Mouse (Mus musculus): ENCODE data around the gene St14.
"Not testable (repeated sequence)": the region's sequence is repeated elsewhere in the genome, so short reads cannot be mapped to it uniquely, and the experiment has no call there.

St14 gene

DNA sequence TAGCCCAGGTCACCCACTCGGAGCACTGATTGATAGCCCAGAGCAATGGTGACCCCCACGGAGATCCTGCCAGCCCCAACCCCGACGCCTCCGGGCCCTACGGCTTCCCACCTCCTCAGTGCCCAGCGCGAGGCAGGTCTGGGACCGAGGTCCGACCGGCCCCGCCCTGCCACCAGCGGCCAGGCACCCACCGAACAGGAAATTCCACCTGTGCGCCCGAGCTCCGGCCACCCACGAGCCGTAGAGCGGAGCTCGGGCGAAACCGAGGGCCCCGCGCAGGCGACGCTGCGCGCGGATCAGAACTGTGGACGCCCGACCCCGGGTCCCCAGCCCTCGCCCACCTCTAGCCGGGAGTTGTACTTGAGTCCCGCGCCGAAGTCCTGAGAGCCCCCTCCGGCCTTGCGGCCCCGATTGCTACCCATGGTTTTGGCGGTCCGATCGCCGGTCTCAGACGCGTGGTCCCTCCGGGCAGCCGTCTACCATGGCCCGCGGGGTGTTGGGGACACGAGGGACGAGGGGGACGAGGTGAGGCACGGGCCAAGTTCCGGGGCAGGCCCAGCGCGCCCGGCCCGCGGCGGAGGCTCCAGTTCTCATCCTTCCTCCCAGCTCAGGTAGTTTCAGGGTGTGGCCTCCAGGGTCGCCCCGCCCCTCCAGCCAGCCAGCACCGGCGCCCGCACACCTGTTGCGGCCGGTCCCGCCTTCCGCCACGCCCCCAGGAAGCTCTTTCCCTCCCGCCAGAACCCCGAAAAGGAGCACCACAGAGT, at the start of gene St14:
TSS of gene St14 (minus strand) at position 649 of the 764 bp plus-strand sequence.
- DNase-seq = peak; percentile 75 to 85

DNA sequence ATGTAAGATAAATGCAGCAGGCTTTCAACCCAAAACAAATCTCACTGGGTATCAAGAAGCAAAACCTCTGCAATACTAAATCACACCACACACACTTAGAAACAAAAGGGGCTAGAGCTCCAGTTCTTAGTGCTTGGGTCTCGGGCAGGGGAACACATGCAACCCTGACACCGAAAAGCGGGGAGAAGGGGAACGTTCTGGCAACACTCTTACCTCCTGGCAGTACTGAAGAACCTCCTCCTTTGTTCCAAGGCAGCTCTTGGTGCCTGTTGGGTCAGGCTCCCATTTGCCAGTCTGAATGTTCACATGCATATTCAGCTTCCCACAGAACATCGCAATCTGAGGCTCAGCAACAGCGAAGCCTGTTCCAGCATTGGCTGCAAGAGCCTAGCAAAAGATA, 46.0 kb upstream of the St14 start:
- DNase-seq = no peak

DNA sequence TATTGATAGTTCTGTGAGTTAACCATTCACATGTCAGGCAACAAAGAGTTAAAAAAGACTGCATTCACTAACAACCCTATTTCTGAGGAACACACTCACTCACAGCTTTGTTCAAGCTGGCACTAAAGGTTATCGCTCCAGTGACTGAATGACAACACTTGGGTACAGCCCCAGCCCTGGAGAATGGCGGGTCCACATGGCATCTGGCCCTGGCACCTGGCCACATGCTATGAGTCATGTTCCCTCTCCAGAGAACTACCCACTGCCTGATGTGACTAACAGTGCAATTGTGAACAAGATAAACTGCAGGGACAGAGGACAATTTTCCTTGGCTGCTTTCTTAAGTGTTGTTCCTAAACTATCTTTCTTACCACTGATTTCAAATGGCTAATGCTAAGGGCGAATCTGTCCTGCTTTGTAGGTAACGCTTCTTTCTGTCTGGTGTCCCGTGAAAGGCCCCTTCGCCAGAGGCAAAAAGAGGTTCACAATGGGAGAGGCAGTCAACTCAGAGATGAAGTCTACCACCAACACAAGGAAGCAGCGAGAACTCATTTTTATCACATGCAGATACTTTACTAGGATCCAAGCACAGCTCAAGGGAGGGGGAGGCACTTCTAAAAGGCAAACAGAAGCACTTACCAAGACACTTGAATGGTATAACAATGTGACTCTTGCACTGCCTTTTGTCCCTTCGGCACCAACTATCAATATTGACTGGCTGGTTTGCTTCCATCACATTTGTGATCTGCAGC, 44.9 kb upstream of the St14 start:
- DNase-seq = peak; percentile 59 to 72

DNA sequence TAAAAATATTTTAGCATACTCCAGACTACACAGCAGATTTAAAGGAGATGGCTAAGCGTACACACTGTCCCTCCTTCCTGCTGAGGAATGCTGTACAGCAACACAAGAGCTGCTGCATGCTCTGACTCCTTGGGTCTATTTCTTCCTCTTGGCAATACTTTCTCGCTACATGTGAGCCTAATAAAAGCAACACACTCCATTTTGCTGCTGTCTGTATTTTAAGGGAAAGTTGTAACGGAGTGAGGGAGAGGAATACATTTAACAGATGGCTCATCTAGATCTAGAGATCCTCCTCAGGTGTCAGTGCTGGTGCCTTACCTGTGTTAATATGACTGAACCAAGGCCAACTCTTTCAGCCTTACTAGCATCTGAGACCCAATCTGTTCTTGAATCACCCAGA, 44.3 kb upstream of the St14 start:
- DNase-seq = no peak

DNA sequence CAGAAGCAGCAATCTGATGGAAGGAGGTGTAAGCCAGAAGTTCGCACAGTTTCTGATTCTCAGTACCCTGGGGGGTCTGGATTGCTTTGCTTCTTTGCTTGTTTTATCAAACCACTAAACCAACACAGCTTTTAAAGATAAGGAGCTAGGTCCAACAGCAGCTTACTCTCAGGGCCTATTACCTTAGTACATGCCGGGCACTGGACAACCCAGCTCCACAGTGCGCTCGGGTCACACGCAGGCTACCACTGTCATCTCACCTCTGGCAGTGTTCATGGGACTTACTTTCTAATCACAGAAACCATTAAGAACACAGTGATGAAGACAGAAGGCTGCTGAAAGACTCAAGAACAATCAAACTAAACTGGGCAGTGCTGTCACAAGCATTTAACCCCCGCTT, 43.7 kb upstream of the St14 start:
- no peak for DNase-seq

DNA sequence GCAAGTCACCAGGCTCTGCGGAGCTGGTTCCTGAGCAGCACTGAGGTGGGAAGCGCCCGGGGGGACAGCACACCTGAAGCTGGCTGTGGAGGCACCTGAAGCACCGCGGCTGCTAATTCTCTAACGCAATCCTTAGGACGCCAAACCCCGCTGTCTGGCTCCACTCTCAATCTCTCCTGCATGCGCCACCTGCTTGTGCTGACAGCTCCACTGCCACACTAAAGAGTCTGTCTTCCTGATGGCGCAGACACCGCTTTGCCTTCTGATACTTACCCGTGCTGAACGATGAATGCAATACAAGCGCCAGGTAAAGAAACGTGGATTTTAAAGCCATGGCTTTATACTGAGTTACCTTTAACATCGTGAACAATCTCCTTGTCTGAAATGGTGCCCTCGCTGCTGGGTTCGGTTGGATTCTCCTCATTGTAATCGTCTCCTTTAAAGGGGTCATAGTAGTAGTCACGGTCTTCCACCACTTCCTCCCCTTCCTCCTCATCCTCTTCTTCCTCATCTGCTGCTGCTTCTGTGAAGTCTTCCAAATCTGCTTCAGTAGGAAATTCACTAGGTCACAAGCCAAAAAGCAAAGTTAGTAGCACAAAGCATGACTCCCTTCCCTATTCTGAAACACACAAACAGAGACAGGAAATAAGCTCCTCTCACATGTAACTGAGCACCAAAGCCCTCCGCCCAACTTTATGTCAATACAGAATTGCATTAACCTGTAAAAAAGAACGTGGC, 36.9 kb upstream of the St14 start:
- DNase-seq = no peak

DNA sequence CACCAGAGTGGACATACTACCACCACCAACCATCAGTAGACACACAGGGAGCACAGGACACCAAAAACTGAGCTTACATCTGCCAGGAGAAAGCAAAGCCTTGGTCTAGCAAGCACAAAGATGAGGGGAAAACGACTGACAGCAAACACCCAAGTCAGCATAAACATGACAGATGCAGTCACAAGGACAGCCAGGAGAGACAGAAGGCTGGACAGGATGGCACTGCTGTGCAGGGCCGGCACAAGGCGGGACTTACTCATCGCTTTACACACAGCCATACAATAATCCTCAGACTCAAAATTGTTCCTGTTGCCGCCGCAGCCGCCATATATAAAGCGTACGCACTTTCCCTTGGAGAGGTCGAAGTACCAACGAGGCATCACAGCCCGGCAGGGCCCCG, 35.7 kb upstream of the St14 start:
- DNase-seq = no peak

DNA sequence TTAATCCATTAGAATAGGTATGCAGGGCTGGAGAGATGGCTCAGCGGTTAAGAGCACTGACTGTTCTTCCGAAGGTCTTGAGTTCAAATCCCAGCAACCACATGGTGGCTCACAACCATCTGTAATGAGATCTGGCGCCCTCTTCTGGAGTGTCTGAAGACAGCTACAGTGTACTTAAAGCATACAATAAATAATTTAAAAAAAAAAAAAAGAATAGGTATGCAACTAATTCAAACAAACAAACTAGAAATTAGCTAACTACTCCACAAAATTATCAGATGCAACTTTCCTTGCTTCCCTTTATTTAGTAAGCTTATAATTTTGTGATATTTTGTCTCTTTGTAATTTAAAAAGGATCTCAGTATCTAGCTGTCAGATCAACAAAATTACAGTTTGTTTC, 33.9 kb upstream of the St14 start:
- not testable (repeated sequence) for DNase-seq

DNA sequence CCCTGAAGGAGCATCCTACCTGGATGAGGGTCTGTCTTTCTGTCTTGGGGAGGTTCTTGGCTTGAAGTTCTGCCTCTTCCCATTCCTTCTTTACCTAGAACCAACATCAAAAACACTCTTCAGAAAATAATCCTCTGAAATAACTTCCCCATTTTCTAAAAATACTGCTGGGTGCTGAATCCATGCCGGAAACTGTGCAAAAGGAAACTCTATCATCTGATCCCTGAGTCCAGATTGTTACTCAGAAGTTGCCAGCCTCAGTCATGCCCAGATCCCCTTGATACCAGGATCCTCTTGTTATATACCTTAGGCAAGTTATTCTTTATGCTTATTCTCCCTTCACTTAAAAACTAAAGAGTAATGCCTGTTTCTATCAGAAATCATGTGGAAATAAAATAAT, 31.7 kb upstream of the St14 start:
- DNase-seq = no peak

DNA sequence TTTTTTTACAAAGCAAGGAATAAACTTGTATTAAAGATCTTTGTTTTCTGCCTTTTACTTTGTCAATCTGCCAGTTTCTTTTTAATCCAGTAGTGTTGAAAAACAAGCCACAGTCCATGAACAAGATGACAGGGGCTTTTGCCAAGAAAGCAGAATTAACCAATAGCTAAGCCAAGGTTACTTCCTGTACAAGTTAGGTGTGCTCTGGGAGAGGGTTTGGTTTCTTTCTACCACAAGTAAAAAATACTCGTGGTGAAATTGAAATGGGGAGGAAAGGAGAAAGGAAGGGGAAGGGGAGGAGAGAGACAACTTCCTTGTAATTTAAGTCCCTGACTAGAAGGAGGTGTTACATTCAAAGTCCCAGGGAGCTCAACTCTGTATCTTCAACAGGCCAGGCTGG, 31.3 kb upstream of the St14 start:
- no peak for DNase-seq

DNA sequence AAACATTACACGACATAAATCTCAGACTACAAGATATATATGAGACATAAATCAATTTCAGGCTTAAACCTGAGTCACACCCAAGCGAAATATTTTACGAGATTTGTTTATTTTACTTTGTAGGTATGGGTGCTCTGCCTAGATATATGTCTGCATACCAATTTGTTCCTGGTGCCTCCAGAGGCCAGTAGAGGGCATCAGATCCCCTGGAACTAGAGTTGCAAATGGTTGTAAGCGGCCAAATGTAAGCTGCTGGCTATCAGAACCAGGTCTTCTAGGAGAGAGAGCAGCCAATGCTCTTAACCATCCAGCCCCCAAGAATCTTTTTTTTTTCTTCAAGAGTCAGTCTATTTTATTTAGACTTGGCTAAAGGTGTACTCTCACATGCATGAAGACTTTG, 28.3 kb upstream of the St14 start:
- peak in 1 of 2 experiments; percentile 33 for DNase-seq

DNA sequence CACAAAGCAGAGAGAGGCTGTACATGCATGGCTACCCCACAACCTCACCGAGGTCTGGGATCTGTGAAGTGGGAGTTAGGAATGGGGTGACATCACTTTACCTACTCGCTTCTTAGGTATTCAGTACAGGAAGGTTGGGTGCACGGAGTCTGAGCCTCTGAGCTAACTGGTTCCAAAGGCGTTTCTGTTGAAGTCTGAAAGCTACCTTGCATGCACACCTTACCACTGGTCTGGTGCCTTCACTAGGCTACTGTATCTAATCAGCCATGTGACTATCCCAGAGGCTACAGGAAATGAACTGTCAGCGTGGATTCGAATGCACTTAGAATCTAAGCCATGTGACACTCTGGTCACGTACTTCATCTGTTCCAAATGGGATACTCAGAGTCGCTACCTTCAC, 24.9 kb upstream of the St14 start:
- DNase-seq = no peak

DNA sequence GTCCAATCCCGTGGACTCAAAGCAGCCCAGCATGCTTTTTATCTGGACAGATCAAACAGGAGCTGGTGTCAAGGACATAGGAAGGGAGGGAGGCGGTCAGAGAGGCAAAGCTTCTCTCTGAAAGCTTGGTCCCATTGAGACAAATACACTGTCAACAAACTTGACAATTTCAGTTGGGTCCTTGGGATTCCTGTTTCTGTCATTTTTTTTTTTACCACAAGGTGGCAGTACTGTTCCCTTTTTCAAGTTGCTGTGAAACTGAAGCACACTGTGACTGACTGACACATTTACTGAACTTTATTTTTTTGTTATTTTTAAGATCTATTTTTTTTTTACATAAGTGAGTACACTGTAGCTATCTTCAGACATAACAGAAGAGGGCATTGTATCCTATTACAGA, 19.4 kb upstream of the St14 start:
- DNase-seq = no peak

DNA sequence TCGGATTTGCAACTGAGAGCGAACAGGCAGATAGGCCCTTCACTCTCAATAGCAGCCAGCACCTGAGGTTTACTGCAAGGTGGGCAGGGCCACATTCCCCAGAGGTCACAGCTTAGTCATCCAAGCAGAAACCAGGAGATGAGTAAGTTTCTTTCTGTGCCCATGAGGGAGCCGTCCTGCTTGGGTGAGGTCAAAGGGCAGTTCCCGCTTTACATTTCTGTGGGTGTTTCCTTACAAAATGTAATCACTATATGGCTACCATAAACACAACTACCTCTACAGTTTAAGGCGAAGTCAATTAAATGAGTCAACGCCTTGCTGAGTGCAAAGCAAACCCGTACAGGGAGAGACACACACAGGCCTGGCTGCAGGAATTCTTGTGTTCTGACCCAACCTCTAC, 16.5 kb upstream of the St14 start:
- no peak for DNase-seq

DNA sequence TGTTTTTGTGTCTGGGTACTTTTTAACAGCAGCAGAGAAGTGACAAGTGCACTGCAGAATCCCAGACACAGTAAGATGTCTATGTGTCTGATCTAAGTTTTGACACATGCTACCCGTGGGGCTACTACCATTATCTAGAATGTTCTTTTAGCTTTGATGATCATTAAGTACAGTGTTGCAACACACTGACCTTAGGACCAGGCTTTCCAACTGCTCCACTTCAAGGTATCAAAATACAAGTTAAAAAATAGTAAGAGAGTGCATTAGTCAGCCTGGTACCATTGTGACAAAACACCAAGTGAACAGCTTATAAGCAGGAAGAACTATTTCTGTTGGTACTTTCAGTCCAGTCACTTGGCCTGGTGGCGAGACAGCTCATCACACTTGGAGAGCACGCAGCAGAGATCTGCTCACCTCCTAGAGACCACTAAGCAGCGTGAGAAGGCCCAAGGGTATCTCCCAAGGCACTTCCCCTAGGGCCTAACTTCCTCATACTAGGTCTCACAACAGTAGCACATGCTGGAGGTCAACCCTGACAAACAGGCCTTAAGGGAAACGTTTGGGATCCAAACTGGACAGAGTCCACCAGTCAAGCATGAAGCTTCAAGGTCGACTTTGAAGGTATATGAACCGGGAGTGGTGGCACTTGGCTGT, 13.7 kb upstream of the St14 start:
- DNase-seq = peak; percentile 41 to 56

DNA sequence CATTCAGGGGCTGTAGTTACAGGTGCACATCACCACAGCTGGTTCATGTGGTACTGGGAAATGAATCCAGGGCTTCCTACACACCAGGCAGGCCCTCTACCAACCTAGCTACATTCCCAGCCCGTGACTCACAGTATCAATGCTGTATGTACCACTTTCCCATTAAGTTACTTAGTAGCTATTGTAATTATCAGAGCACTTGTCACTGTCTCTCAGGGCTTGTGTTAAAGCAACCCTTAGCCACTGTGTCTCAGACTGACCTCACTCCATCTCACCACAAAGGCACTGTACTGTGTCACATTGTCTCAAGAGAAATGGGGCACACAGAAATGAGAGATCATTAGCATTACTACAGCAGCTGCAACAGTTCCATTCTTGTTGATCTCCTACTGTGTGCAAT, 11.3 kb upstream of the St14 start:
- DNase-seq = no peak

DNA sequence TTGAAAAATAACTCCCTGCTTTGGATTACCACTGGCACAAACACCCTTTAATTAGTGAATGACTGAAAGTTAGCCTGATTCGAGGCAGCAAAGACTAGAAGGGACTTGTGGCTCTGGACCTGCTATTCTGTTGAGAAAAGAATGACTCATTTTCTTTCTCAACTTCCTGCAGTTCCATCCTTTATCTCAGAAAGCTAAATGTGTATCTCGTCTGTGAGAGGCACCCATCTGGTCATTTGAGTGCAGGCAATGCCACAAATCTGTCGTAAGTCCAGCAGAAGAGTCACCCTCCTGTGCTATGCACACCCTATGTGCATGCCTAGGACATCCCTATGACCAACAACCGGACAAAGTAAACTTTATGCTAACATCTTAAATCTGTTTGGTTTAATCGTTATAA, 1.5 kb upstream of the St14 start:
- DNase-seq = no peak

DNA sequence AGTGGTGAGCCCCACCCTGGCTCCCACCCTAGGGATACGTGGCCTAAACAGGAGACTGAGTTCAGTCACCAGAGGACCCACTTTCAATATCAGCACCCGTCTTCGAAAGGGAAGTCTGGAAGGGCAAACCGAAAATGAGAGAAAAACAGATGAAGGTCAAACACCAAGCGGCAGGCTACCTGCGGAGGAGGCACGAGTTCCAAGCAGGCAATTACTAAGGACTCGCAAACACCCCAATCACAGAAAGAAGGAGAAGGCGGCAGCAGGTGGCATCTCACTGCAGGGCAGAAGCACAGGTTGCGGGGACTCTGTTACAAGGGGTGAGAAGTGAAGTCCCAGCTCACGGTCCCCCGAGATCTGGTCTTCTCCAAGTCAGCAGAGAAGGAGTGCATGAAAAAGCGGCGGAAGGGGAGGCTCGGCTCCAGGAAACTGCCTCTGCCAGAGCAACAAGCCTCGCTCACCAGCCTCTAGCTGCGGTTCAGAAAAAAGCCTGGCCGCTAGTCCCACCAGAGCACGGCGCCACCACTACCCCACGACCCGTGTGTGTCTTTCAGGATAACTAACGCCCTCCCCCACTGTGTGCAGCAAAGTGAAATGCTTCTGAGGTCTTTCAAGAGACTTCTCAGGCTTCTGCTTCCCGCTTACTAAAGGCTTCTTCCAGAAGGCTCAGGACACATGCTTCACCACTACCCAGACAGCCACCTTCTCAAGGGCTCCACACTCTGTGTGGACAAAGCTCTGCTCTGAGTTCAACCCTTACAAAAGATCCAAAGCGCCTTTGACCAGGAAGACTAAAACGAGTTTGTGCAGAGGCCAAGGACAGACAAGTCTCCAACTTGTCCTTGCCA, 1.1 kb downstream of the St14 start:
- no peak for DNase-seq

DNA sequence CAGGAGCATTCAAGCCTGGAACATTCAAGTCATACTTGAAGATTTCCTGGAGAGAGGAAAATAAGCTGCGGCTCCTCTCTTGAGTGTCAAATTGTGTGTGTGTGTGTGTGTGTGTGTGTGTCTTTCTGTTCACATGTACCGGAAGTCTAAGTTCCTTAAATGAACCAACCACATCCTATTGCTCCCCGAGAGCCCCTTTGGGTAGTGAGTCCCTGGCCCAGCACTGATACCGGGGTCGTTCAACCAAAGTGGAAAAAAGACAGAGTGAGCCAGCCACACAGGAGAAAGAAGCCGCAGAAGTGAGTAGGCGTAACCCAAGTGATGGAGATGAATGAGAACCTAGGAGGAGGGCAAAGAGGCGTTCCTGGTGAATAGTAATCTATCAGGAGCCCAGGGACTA, 1.7 kb downstream of the St14 start:
- DNase-seq = no peak

DNA sequence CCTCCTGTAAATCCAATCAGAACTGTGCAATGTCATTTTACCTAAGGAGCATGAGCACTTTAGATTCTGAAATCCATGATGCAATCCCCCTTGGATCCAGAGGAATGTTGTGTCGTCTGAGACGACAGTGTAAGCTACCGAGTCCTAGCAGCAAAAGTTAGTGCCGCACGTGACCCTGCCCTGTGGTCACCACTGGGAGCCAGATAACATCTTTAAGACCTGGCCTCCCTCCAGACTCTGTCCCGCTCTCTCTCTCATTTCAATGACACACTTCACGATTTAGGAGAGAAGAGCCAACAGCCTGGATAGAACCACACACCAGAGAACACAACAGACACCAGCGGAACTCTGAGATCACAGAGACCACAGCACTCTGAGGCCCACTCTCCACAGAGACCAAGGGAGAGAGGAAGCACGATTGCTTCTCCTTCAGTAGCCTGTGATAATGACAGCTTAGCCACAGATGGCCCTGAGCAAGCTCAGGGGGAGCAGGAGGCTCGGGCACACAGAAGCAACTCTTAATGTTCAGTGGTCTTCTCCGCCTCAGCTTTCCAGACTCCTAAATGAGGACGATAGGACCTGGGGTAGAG, 3.7 kb downstream of the St14 start:
- DNase-seq = peak; percentile 41 to 43

DNA sequence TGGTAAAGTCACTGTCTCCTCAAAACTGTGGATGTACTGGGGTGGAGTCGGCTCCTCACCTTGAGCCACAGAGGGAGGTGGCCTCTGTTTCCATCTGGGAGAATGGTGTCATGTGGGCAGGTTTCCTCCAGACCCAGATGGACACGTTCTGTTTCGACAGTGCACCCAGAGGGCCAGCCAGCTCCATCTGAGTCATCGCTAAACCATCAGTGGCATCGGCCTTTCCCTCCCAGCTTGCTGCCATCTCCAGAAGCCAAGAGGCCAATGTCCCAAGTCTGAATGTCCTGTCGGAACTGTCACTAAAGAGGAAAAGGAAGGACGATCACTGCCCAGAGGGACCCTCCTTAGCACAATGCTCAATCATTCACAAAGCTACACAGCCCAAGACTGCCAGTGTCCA, 5.6 kb downstream of the St14 start:
- DNase-seq = no peak

DNA sequence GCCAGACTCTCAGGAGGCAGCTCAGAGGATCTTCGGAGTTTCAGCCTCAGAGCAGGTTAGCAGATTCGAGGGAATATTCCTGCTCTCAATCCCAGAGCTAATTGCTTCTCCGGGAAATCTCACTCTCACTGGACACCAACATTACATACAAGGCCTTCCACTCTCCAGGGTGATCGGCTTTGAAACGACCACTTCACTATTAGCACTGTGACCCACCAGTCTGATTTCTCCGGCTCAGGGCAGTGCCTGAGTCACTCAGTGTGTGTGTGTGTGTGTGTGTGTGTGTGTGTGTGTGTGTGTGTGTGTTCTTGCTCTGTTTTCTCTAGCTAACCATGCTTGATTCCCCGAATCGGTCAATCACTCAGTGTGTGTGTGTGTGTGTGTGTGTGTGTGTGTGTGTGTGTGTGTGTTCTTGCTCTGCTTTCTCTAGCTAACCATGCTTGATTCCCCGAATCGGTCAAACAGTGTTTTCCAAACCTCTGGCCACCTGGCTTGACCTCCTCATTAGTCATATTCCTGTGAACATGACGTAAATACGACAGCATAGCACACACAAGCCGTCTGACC, 9.1 kb downstream of the St14 start:
- no peak for DNase-seq

All from kidney, adult 8-10 months (tissue).